Mouse (Mus musculus) hindlimb bud, embryonic 11.5 days (tissue): ENCODE data around the gene Trio.

Experiments
- DNase-seq: peaks from one replicate; pipeline ENCODE4 v3.0.0-alpha.2; 2012; ENCODE audit warnings: low read depth, low spot score; ENCODE audit errors: extremely low spot score

Gene Trio

GRCm38 (mm10) chr15:27993528-27993927 is 32.1 kb downstream of the Trio start:
- no peak for DNase-seq

GRCm38 (mm10) chr15:27992596-27992995 is 33.1 kb downstream of the Trio start:
- DNase-seq: no peak

GRCm38 (mm10) chr15:27991892-27992593 is 33.6 kb downstream of the Trio start:
- DNase-seq: no peak

- DNase-seq: no peak
Measured at GRCm38 (mm10) chr15:27991066-27991701, 34.5 kb downstream of the Trio start.

- no peak for DNase-seq
Measured at GRCm38 (mm10) chr15:27987979-27988378, 37.7 kb downstream of the Trio start.

- no peak for DNase-seq
Measured at GRCm38 (mm10) chr15:27984881-27985280, 40.8 kb downstream of the Trio start.

GRCm38 (mm10) chr15:27981764-27982500 is 43.7 kb downstream of the Trio start:
- no peak for DNase-seq

GRCm38 (mm10) chr15:27981258-27981657 is 44.4 kb downstream of the Trio start:
- no peak for DNase-seq

- DNase-seq: no peak
Measured at GRCm38 (mm10) chr15:27980436-27980835, 45.2 kb downstream of the Trio start.

- no peak for DNase-seq
Measured at GRCm38 (mm10) chr15:27976950-27977349, 48.7 kb downstream of the Trio start.

- DNase-seq: no peak
Measured at GRCm38 (mm10) chr15:27976366-27976765, 49.3 kb downstream of the Trio start.

GRCm38 (mm10) chr15:27974637-27975036 is 51.0 kb downstream of the Trio start:
- no peak for DNase-seq

- no peak for DNase-seq
Measured at GRCm38 (mm10) chr15:27968183-27968582, 57.5 kb downstream of the Trio start.

GRCm38 (mm10) chr15:27967128-27967876 is 58.3 kb downstream of the Trio start:
- DNase-seq: no peak

- no peak for DNase-seq
Measured at GRCm38 (mm10) chr15:27964877-27965276, 60.8 kb downstream of the Trio start.

- DNase-seq: no peak
Measured at GRCm38 (mm10) chr15:27963506-27963905, 62.1 kb downstream of the Trio start.

GRCm38 (mm10) chr15:27960642-27961041 is 65.0 kb downstream of the Trio start:
- no peak for DNase-seq

GRCm38 (mm10) chr15:27957867-27958266 is 67.8 kb downstream of the Trio start:
- DNase-seq: no peak

GRCm38 (mm10) chr15:27955614-27956013 is 70.0 kb downstream of the Trio start:
- no peak for DNase-seq

GRCm38 (mm10) chr15:27954356-27954755 is 71.3 kb downstream of the Trio start:
- no peak for DNase-seq

GRCm38 (mm10) chr15:27953570-27953969 is 72.1 kb downstream of the Trio start:
- DNase-seq: no peak
